Mouse (Mus musculus): Measurements from ENCODE around the gene Acsm1. TPM values are rescaled to one million over a fixed set of nuclear protein-coding genes. Genes with fewer than 3 reads are reported as not detected.
A peak's percentile ranks its signal among the peaks of the same experiment; 100 is the strongest.

Gene Acsm1
- polyA plus RNA-seq, 1 experiment from 2014 or later, result not detected

GRCm38 (mm10) chr7:119670395-119670794 is 63.6 kb downstream of the Acsm1 start:
- no peak for DNase-seq (ENCODE audit: low spot score)

GRCm38 (mm10) chr7:119670925-119671324 is 64.1 kb downstream of the Acsm1 start:
- DNase-seq (ENCODE audit: low spot score), result no peak

DNA sequence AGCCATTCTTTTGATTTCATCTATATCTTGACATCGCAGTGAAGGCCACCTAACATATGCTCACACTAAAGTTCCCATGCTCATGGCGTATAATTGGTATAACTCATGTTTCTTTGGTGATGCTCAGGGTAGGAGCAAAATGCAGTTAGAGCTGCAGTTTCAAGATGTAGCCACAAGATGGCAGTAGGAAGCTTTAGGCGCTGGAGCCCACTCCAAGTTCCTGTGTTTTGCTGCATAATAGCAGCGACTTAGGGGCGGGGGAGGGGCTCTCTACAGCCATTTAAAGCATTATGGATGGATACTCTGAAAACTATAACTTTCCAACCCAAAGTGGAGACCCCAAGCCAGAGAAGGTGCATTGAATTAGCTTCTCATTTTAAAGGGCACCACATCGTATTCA is 66.6 kb downstream of the Acsm1 start:
- DNase-seq (ENCODE audit: low spot score), result peak; percentile 47

DNA sequence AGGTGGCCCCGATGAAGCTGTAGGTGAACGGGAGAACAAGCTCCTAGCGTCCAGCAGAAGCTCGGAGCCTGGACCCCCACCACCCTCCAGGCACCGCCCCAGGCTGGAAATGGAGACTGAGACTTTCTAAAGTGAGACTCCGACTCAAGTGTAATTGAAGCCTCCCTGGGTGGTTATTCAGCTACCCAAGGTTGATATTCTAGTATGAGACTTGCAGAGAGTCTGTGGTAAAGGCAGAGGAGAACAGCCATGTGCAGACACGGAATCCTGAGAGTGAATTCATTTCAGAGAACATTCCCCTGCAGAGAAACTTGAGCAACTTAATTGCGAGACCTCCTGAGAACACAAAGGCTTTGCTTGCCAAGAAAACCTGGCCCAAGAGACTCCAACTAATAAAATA is 73.3 kb downstream of the Acsm1 start:
- no peak for DNase-seq (ENCODE audit: low spot score)

DNA sequence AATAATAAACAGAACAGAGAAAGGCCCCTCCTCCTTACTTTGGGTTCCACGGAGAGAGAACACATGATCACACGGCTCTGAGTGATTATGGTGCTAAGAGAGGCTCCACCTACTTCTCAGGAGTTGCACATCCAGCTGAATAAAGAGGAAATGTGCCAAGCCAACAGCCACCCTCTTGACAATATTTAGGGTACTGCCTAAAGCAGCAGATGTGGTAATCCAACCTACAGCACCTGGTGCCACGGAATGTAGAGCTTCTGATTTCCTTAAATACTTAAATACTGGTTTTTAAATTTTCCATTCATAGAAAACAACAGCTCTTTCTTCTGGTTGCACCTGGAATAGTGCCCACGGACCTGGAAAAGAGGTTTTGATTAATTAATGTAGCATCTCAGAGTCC is 75.9 kb downstream of the Acsm1 start:
- no peak for DNase-seq (ENCODE audit: low spot score)

DNA sequence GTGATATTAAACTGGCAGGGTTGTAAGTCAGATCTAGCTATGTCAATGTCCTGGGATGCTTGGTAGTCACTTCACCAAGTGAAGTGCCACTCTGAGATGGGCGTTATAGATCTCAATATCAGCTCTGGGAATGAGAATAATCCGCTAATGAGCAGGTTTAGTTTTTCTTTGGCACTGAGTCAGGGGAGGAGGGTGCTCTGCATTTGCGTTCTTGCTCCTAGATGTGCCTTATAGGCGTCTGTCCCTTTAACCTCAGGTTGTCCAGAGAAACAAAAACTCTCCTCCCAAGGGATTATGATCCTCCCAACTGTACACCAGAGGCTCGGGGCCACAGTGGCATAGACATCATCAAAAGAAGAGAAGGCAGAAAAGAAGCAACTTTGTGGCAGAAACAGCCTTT is 82.9 kb downstream of the Acsm1 start, which contains the start of gene Acsm4:
Gene Acsm4, plus strand, starts transcription at position 301 of the 400 bp plus-strand sequence.
- DNase-seq (ENCODE audit: low spot score), result no peak

- no peak for DNase-seq (ENCODE audit: low spot score)
Measured at GRCm38 (mm10) chr7:119692302-119692701, 85.5 kb downstream of the Acsm1 start.

- no peak for DNase-seq (ENCODE audit: low spot score)
Measured at GRCm38 (mm10) chr7:119694926-119695325, 88.1 kb downstream of the Acsm1 start.

Other genes with a start within 250 kb of the Acsm1 start
- gene Gp2, start 147.7 kb upstream of the Acsm1 start, polyA plus RNA-seq (2015; fragmentation: Nextera tagmentation; extraction: Ambion mirVana), result 3.3 and 4.4 TPM in 2 replicates
- 0.22 and 0.24 TPM in 2 replicates for gene Umod, start 127.7 kb upstream of the Acsm1 start, polyA plus RNA-seq (2015; fragmentation: Nextera tagmentation; extraction: Ambion mirVana)
- not detected in 2 replicates for gene Acsm5, start 87.6 kb upstream of the Acsm1 start, polyA plus RNA-seq (2015; fragmentation: Nextera tagmentation; extraction: Ambion mirVana)
- not detected in 2 replicates for gene Pdilt, start 83.5 kb upstream of the Acsm1 start, polyA plus RNA-seq (2015; fragmentation: Nextera tagmentation; extraction: Ambion mirVana)
- not detected in 2 replicates for gene Acsm2, start 52.7 kb upstream of the Acsm1 start, polyA plus RNA-seq (2015; fragmentation: Nextera tagmentation; extraction: Ambion mirVana)
- gene Acsm4, start 83.0 kb downstream of the Acsm1 start, polyA plus RNA-seq (2015; fragmentation: Nextera tagmentation; extraction: Ambion mirVana), result 0.07 and 0.08 TPM in 2 replicates
- gene Thumpd1, start 113.8 kb downstream of the Acsm1 start, polyA plus RNA-seq (2015; fragmentation: Nextera tagmentation; extraction: Ambion mirVana), result 84.6 and 85.9 TPM in 2 replicates
- gene Acsm3, start 153.9 kb downstream of the Acsm1 start, polyA plus RNA-seq (2015; fragmentation: Nextera tagmentation; extraction: Ambion mirVana), result 0.08 and 0.09 TPM in 2 replicates
- gene Rexo5, start 187.0 kb downstream of the Acsm1 start, polyA plus RNA-seq (2015; fragmentation: Nextera tagmentation; extraction: Ambion mirVana), result 11.9 and 12.8 TPM in 2 replicates
- gene Eri2, start 187.0 kb downstream of the Acsm1 start, polyA plus RNA-seq (2015; fragmentation: Nextera tagmentation; extraction: Ambion mirVana), result 14.0 and 14.5 TPM in 2 replicates